Comparison of ENCODE assay signal across 29 mouse cellular contexts in the genomic region with DNA sequence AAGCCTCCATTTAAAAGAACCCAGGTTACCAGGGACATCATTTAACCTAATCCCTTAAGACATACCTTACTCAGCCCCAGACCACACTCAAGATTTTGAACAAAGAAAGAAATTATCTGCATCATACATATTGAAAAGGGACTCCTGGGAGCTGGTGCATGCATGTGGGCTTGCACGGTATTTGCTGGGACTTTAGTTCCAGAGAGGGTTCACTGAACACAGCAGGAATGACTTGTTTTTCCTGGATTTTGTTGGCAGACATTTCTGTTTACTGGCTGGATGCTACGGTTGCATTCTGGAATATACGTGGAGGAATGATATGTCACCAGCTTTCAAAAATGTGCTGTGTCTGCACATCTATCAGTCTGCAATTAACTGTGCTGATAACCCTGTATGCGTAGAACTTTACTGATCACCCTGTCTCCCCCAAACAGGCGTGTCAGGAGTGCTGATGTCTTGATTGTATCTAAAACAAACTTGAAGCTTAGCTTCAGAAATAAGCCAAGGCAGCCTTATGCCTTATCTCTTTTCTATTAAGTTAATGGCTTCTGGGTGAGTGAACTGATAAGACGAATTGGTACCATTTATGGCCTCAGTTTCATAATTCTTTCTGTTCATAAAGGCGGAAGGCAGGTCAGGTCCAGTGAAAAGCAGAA. TPM values are rescaled to one million over a fixed set of nuclear protein-coding genes. Genes with fewer than 3 reads are reported as not detected.
DNase-seq lines count a peak whose midpoint lies in the region; ATAC-seq and TF ChIP-seq lines count a peak whose summit lies in the region.
"Had no signal": no experiment of that assay in that cellular context is flagged by ENCODE, and none has a peak within 500 bp of the region (broad histone marks: within the 10 kb centered on the region; RNA-seq: fewer than 3 reads in every experiment).

No protein-coding gene starts in this region.

- ATAC-seq in kidney, postnatal 0 days (replicated peaks; ENCODE audit: low FRiP score, low read depth): no peak; the same call in 1 of the 2 replicates
- ATAC-seq: forebrain, embryonic 14.5 days; hindbrain, postnatal 0 days; liver, embryonic 12.5 days had no signal

- no peak overlapping the region for H3K9ac ChIP-seq in kidney, postnatal 0 days (ENCODE audit: low read depth, low read length)
- H3K9ac ChIP-seq: embryonic facial prominence, embryonic 15.5 days; heart, embryonic 12.5 days; limb, embryonic 12.5 days; liver, embryonic 12.5 days had no signal

- WGBS in kidney, adult 2 months: 49% methylated on average over 7 of the region's 7 CpGs
- WGBS in kidney, postnatal 0 days: 51% methylated on average over 7 of the region's 7 CpGs

- peak; percentile 41 for DNase-seq in kidney, adult 11 months
- DNase-seq in kidney, postnatal 10 days: no peak
- DNase-seq in Muller cell, postnatal 12 days (ENCODE audit: inconsistent ontology term): peak; percentile 7
- peak; percentile 59 for DNase-seq in kidney, adult 2 months
- peak; percentile 39 for DNase-seq in kidney, postnatal 0 days (ENCODE audit: low spot score)
- DNase-seq in ovary, postnatal 36 days (ENCODE audit: low spot score): no peak
- no peak for DNase-seq in cerebellum, adult 9-10 months
- DNase-seq: adrenal gland, adult 2 months; cerebellum, adult 11-12 months; cerebellum, postnatal 36 days; embryo, embryonic 11 days; heart, adult 11 months; heart, postnatal 10 days; layer of hippocampus, postnatal 36 days; lung, adult 2 months; lung, postnatal 36 days; thymus, adult 18-20 months; thymus, postnatal 4 days had no signal

- H3K27ac ChIP-seq in kidney, adult 2 months (ENCODE audit: insufficient read depth, low read depth, low read length): peak overlapping the region; percentile 96
- no peak overlapping the region for H3K27ac ChIP-seq in kidney, postnatal 0 days
- H3K27ac ChIP-seq: embryonic facial prominence, embryonic 15.5 days; hindbrain, embryonic 10.5 days; hindbrain, postnatal 0 days; limb, embryonic 12.5 days; liver, embryonic 12.5 days had no signal

- TF ChIP-seq POLR2A in kidney, adult 2 months (IDR thresholded peaks at IDR 0.05; ENCODE audit: low read depth, low read length): no peak

- no peak overlapping the region for H3K4me3 ChIP-seq in kidney, adult 2 months (ENCODE audit: insufficient read depth, low read depth, low read length)
- no peak overlapping the region for H3K4me3 ChIP-seq in kidney, postnatal 0 days (replicated peaks; ENCODE audit: low read depth, low read length)
- H3K4me3 ChIP-seq: embryonic facial prominence, embryonic 15.5 days; heart, embryonic 12.5 days; hindbrain, embryonic 10.5 days; limb, embryonic 12.5 days; liver, embryonic 12.5 days; megakaryocyte, embryonic 14.5 days had no signal

- H3K4me1 ChIP-seq in kidney, adult 2 months (ENCODE audit: control insufficient read depth, insufficient read depth, low read length): no peaks in the 10 kb centered on the region; the same call in 1 of the 2 replicates
- H3K4me1 ChIP-seq in kidney, postnatal 0 days (replicated peaks; ENCODE audit: insufficient read depth, low read length): no peaks in the 10 kb centered on the region
- H3K4me1 ChIP-seq: embryonic facial prominence, embryonic 15.5 days; hindbrain, embryonic 10.5 days; limb, embryonic 12.5 days; liver, embryonic 12.5 days; megakaryocyte, embryonic 14.5 days had no signal

- no peaks in the 10 kb centered on the region for H3K27me3 ChIP-seq in kidney, adult 2 months (replicated peaks; ENCODE audit: control insufficient read depth, insufficient read depth, low read length)
- H3K27me3 ChIP-seq in kidney, postnatal 0 days (ENCODE audit: insufficient read depth, low read length): no peaks in the 10 kb centered on the region
- H3K27me3 ChIP-seq: embryonic facial prominence, embryonic 15.5 days; heart, embryonic 12.5 days; limb, embryonic 12.5 days; liver, embryonic 12.5 days; megakaryocyte, embryonic 14.5 days had no signal

- H3K36me3 ChIP-seq in kidney, adult 2 months (ENCODE audit: control insufficient read depth, insufficient read depth, low read length): no peaks in the 10 kb centered on the region
- no peaks in the 10 kb centered on the region for H3K36me3 ChIP-seq in kidney, postnatal 0 days (ENCODE audit: insufficient read depth, low read length)
- H3K36me3 ChIP-seq: embryonic facial prominence, embryonic 15.5 days; heart, embryonic 12.5 days; hindbrain, embryonic 10.5 days; limb, embryonic 12.5 days; liver, embryonic 12.5 days had no signal

- H3K9me3 ChIP-seq in kidney, postnatal 0 days (replicated peaks; ENCODE audit: low read length): no peaks in the 10 kb centered on the region
- H3K9me3 ChIP-seq: embryonic facial prominence, embryonic 15.5 days; heart, embryonic 12.5 days; hindbrain, embryonic 10.5 days; limb, embryonic 12.5 days; liver, embryonic 12.5 days; megakaryocyte, embryonic 14.5 days had no signal

- no peak for TF ChIP-seq CTCF in kidney, adult 2 months (conservative IDR thresholded peaks at IDR 0.05; ENCODE audit: insufficient read depth, insufficient read length, low read depth, low read length)
- no peak for TF ChIP-seq CTCF in kidney, postnatal 0 days (IDR thresholded peaks at IDR 0.05; ENCODE audit: low read depth)

- no peak overlapping the region for H3K4me2 ChIP-seq in kidney, postnatal 0 days (ENCODE audit: low read length)
- H3K4me2 ChIP-seq: embryonic facial prominence, embryonic 15.5 days; heart, embryonic 12.5 days; limb, embryonic 12.5 days; liver, embryonic 12.5 days had no signal

RNA-seq across cellular contexts. Expression of a gene that starts 23.1 kb away (rescaled TPM):
- polyA plus RNA-seq in kidney, adult 2 months (2012; rRNA removed): not detected in 2 replicates
- polyA plus RNA-seq in kidney, postnatal 0 days (2015; fragmentation: Nextera tagmentation; extraction: Ambion mirVana): not detected in 2 replicates
- polyA plus RNA-seq: adrenal gland, adult 2 months; embryonic facial prominence, embryonic 15.5 days; forebrain, embryonic 14.5 days; heart, embryonic 12.5 days; hindbrain, embryonic 10.5 days; hindbrain, postnatal 0 days; limb, embryonic 12.5 days; liver, embryonic 12.5 days; lung, adult 2 months; midbrain, postnatal 0 days; neural tube, embryonic 14.5 days; stomach, embryonic 16.5 days had no signal

RNA-seq across cellular contexts. Expression of a gene that starts 31.5 kb away (rescaled TPM):
- polyA plus RNA-seq in kidney, adult 2 months (2012; rRNA removed): 0.08 TPM in 1 of 2 replicates, not detected in the other
- polyA plus RNA-seq in kidney, postnatal 0 days (2015; fragmentation: Nextera tagmentation; extraction: Ambion mirVana): 0.29 and 0.32 TPM in 2 replicates
- polyA plus RNA-seq: adrenal gland, adult 2 months; forebrain, embryonic 14.5 days; heart, embryonic 12.5 days; hindbrain, embryonic 10.5 days; hindbrain, postnatal 0 days; limb, embryonic 12.5 days; liver, embryonic 12.5 days; neural tube, embryonic 14.5 days had no signal

Comparison
In these comparisons a context has a peak if more than half of its experiments do, and no peak if none do; other contexts are left out.
1. DNase-seq: peak in kidney, adult 11 months (single experiment), Muller cell, postnatal 12 days (single experiment), kidney, adult 2 months (single experiment) and kidney, postnatal 0 days (single experiment); none in kidney, postnatal 10 days (single experiment), ovary, postnatal 36 days (single experiment) and cerebellum, adult 9-10 months (single experiment).